Mouse (Mus musculus): ENCODE data around the gene Gm4565. TPM values are rescaled to one million over a fixed set of nuclear protein-coding genes. Genes with fewer than 3 reads are reported as not detected.
"Not testable (repeated sequence)": the region's sequence is repeated elsewhere in the genome, so short reads cannot be mapped to it uniquely, and the experiment has no call there.

The Gm4565 gene
- polyA plus RNA-seq (2012; rRNA removed) = not detected in 2 replicates

GRCm38 (mm10) chr7:22588027-22588426, at the start of gene Gm4565:
TSS of gene Gm4565 (minus strand) at chr7:22588127.
- DNase-seq; H3K4me1 ChIP-seq (ENCODE audit: control insufficient read depth, insufficient read depth, low read length); H3K27ac ChIP-seq (ENCODE audit: insufficient read depth, low read depth, low read length); H3K27me3 ChIP-seq (replicated peaks; ENCODE audit: control insufficient read depth, insufficient read depth, low read length); H3K4me3 ChIP-seq (ENCODE audit: insufficient read depth, low read depth, low read length); H3K36me3 ChIP-seq (ENCODE audit: control insufficient read depth, insufficient read depth, low read length): not testable (repeated sequence)
- WGBS = 79% methylated on average over 2 of the region's 4 CpGs

- H3K4me1 ChIP-seq (ENCODE audit: control insufficient read depth, insufficient read depth, low read length); H3K27me3 ChIP-seq (replicated peaks; ENCODE audit: control insufficient read depth, insufficient read depth, low read length); H3K36me3 ChIP-seq (ENCODE audit: control insufficient read depth, insufficient read depth, low read length); H3K27ac ChIP-seq (ENCODE audit: insufficient read depth, low read depth, low read length); DNase-seq; H3K4me3 ChIP-seq (ENCODE audit: insufficient read depth, low read depth, low read length): not testable (repeated sequence)
- no CpG with 5 or more reads among the region's 3 CpGs for WGBS
These were observed 22.7 kb downstream of the Gm4565 start, which contains the start of gene Gm4201 for GRCm38 (mm10) chr7:22565243-22565642. TSS of gene Gm4201 (minus strand) at chr7:22565343.

- H3K36me3 ChIP-seq (ENCODE audit: control insufficient read depth, insufficient read depth, low read length); H3K4me1 ChIP-seq (ENCODE audit: control insufficient read depth, insufficient read depth, low read length); DNase-seq; H3K27me3 ChIP-seq (replicated peaks; ENCODE audit: control insufficient read depth, insufficient read depth, low read length); H3K27ac ChIP-seq (ENCODE audit: insufficient read depth, low read depth, low read length); H3K4me3 ChIP-seq (ENCODE audit: insufficient read depth, low read depth, low read length): not testable (repeated sequence)
- no CpG with 5 or more reads among the region's 1 CpGs for WGBS
These were observed 53.1 kb downstream of the Gm4565 start, which contains the start of gene Gm8677 for GRCm38 (mm10) chr7:22534787-22535186. TSS of gene Gm8677 (minus strand) at chr7:22534887.

Other genes starting within 250 kb of the Gm4565 start
- not detected in 2 replicates for gene Gm8660, start 217.1 kb downstream of the Gm4565 start, polyA plus RNA-seq (2012; rRNA removed)
- gene Vmn1r148, start 174.5 kb downstream of the Gm4565 start, polyA plus RNA-seq (2012; rRNA removed) = not detected in 2 replicates
- gene Vmn1r149, start 149.9 kb downstream of the Gm4565 start, polyA plus RNA-seq (2012; rRNA removed) = not detected in 2 replicates
- not detected in 2 replicates for gene Gm10665, start 124.1 kb downstream of the Gm4565 start, polyA plus RNA-seq (2012; rRNA removed)
- not detected in 2 replicates for gene Vmn1r151, start 88.4 kb downstream of the Gm4565 start, polyA plus RNA-seq (2012; rRNA removed)
- gene Vmn1r152, start 65.2 kb downstream of the Gm4565 start, polyA plus RNA-seq (2012; rRNA removed) = not detected in 2 replicates
- gene Gm8677, start 53.2 kb downstream of the Gm4565 start, polyA plus RNA-seq (2012; rRNA removed) = not detected in 2 replicates
- gene Gm4201, start 22.8 kb downstream of the Gm4565 start, polyA plus RNA-seq (2012; rRNA removed) = not detected in 2 replicates
- gene Vmn1r155, start 69.9 kb upstream of the Gm4565 start, polyA plus RNA-seq (2012; rRNA removed) = not detected in 2 replicates
- gene Gm8693, start 104.2 kb upstream of the Gm4565 start, polyA plus RNA-seq (2012; rRNA removed) = not detected in 2 replicates
- not detected in 2 replicates for gene Gm4567, start 131.6 kb upstream of the Gm4565 start, polyA plus RNA-seq (2012; rRNA removed)
- gene Vmn1r157, start 173.6 kb upstream of the Gm4565 start, polyA plus RNA-seq (2012; rRNA removed) = not detected in 2 replicates
- not detected in 2 replicates for gene Vmn1r158, start 202.7 kb upstream of the Gm4565 start, polyA plus RNA-seq (2012; rRNA removed)